Mouse (Mus musculus): ENCODE measurements around the gene Rnf34.

Rnf34 gene

DNA sequence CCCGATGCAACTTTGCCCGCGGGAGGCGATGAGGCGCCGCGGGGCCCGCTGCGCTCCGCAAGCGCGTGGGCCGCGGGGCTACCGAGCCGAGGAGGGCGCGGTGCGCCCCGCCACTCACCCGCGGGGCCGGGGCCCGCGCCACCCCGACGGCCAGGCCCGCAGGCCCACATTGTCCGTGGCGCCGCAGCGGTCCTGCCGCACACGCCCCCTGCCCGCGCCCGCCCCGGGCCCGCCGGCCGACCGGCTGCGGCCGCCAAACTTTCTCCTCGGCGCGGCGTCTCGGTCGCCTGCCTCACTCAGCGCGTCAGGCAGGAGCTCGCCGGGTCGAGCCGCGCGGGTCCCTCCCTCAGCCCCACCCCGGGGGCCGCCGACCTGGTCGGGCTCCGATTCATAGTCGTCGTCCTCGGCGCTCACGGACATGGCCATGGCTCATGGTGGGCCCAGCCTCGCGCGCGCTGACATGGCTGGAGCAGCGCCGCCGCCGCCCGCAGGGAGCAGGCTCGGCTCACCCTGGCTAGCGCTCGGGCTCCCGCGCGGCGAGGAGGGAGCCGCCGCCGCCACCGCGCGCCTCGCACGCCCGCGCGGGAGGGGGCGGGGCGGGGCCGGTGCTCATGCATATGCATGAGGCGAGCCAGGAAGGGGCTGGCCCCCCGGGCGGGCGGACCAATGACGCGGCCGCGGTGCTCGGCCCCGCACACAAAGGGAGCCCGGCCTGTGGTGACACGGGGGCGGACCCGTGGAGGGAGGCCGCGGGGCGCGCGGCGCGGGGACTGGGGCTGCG, 50.1 kb downstream of the Rnf34 start:
- peak; percentile 87 for DNase-seq (ENCODE audit: low read depth, low spot score)

- no peak for DNase-seq (ENCODE audit: low read depth, low spot score)
Measured at GRCm38 (mm10) chr5:122900558-122901171, 50.8 kb downstream of the Rnf34 start.

DNA sequence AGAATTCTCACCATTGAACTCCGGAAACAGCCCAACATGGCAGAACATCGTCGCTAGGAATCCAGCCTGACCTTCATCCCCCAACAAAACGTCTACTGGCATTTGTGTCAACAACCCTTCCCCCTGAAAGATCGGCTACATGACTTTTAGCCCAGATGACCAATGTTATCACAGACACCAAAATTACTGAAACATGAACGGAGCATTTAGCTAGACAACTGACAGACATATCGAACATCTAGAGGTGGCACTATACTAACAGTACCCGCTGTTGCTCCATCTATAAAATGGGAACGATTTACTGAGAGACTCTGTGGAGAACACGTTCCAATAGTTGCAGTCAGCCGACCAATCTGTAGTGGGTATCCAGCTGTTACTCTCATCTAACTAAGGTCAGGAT, 51.3 kb downstream of the Rnf34 start:
- no peak for DNase-seq (ENCODE audit: low read depth, low spot score)

GRCm38 (mm10) chr5:122901666-122902065, 51.8 kb downstream of the Rnf34 start:
- DNase-seq (ENCODE audit: low read depth, low spot score) = no peak

- DNase-seq (ENCODE audit: low read depth, low spot score) = no peak
Measured at GRCm38 (mm10) chr5:122902228-122902627, 52.4 kb downstream of the Rnf34 start.

- DNase-seq (ENCODE audit: low read depth, low spot score) = no peak
Measured at GRCm38 (mm10) chr5:122903165-122903564, 53.3 kb downstream of the Rnf34 start.

DNA sequence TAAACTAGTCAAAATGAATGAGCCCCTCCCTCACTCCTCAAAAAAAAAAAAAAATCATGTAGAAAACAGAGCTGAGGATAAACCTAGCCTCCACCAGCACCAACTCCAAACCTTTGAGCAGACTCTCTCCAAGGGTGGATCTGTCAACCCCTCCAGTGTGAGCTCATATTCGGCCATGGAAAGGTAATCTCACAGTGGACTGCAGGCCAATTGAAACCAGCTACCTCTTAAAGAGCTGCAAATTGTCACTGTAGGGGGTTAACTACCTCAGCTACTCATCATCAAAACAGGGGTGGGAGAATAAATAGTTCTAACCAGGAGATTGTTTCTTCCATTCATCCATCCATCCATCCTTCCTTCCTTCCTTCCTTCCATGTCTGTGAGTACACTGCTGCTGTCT, 57.3 kb downstream of the Rnf34 start:
- no peak for DNase-seq (ENCODE audit: low read depth, low spot score)

- DNase-seq (ENCODE audit: low read depth, low spot score) = no peak
Measured at GRCm38 (mm10) chr5:122908001-122908400, 58.2 kb downstream of the Rnf34 start.

DNA sequence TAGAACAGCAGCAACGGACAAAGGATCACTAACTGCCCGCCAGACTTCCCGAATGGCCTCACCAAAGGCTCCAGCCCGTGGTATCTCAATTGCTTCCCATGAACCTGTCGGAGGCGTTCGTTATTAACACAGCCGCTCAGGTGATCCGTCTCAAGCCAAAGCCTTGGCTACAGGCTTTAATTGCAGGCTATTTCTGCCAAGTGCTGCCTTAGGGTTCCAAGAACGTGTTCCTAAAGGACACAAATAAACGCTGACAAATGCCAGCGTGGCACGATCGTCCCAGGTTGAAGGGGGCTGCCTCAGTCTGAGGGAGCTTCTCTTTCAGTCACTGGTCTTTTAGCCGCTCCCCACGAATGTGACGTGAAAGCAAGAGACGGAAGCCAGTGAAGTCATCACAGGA, 59.6 kb downstream of the Rnf34 start:
- DNase-seq (ENCODE audit: low read depth, low spot score) = no peak

DNA sequence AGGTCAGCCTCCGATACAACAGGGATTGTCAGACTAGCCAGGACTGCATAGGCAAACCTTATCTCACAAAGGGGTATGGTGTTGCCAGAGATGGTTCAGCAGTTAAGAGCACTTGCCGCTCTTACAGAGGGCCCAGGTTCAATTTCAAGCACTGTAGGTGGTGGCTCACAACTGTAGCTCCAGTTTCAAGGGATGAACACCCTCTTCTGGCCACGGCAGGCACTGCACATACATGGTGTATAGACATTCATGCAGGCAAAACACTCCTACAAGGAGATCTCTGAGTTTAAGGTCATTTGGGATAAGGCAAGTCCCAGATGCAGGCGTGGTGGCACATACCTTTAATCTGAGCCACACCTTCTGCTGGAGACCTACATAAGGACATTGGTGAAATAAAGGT, 63.0 kb downstream of the Rnf34 start:
- no peak for DNase-seq (ENCODE audit: low read depth, low spot score)

- no peak for DNase-seq (ENCODE audit: low read depth, low spot score)
Measured at GRCm38 (mm10) chr5:122916147-122916546, 66.3 kb downstream of the Rnf34 start.

DNA sequence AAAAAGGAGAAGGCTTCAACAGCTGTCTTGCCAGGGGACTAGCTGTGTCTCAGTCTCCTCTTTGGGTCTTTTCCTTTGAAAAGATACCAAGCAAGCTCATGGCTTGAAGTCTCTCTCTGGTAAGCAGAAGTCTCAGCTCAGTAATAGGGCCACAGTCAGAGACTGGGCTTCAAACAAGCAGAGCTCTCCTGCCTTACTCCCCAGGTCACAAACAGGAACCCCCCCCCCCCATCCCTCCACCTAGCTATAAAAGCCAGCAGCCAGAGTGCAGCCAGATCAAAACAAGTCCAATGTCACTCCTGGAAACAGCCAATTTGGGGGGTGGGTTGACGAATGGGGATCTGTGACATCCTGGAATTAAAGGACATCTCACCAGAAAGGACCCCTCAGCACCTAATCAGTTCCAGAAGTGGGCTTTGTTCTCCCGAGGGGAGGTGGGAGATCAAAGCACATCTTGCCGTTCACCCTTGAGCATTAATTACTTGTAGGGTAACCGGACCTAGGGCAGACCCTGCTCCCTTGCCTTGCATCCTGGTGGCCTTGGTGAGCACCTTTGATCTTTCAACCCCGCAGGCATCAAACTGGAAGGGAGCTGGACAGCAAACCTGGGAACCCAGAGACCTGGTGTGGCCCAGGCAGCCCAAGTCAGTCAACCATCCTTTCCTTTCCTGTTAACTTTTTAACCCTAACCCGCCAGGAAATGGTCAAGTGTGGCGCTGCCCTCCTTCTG, 68.3 kb downstream of the Rnf34 start:
- DNase-seq (ENCODE audit: low read depth, low spot score) = no peak

DNA sequence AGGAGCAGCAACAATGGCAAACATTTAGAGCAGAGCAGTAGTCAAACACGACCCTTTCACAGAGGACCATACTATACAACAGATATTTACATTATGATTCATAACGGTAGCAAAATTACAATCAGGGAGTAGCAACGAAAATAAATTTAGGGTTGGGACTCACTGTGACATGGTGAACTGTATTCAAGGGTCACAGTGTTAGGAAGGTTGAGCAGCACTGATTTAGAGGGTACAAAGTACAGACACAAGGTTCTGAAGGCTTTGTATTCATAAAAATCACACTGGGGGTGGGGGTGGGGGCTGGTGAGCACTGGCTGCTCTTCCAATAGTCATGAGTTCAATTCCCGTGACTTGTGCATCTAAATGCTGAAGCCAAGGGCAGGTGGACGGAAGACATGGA, 70.7 kb downstream of the Rnf34 start:
- DNase-seq (ENCODE audit: low read depth, low spot score) = no peak

Data from retina, postnatal 7 days (tissue).